8 mouse cellular contexts compared by ENCODE assay signal in the genomic region with DNA sequence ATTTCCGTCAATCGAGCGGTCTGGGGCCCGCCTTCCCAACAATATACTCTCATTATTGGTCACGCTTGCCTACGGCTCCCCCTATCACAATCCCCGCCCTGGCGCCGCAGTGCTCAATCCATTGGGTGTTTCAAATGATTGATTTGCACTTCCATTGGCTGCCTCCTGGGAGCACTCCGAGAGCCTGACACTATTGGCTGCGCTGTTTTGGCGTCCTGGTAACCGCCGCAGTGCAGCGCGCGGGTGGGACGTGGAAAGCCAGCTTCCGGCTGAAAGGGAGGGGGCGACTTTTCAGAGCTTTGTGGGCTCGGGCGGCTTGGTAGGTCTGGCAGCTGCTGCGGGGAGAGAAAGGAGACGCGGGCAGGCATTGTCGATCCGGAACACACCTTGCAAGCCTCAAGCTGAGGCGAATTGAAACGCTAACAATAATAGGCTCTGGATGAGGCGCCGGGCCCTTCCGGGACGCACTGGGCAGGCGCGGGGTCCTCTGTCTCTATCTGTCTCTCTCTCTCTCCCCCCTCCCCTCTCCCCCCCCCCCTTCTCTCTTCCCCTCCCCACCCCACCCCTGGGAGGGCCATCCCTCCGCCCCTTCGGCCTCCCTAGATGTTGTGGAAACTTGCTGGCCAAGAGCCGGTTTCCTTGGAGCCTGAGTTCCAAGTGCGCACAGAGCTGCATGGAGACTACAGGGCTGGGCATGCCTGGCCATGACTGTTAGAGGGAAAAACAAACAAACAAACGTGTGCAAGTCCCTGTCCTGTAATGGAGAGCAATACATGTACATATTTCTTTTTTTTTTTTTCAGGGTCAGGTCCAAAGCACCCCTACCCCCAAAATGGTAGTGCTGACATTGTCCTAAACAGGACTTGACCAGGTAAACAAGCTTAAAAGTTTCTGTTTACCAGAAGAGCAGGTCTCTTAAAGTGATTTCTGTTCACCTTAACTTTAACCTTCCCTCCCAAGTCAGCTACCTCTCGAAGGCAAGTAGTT. TPM values are rescaled to one million over a fixed set of nuclear protein-coding genes. Genes with fewer than 3 reads are reported as not detected.
DNase-seq lines count a peak whose midpoint lies in the region; ATAC-seq and TF ChIP-seq lines count a peak whose summit lies in the region.

No protein-coding gene starts in this region.

- peak; percentile 83 for ATAC-seq in frontal cortex, adult (ENCODE audit: low TSS enrichment)
- ATAC-seq in hematopoietic stem cell, adult 5-6 weeks (replicated peaks in 1 of 2; ENCODE audit: insufficient read depth in 1 of 2, low FRiP score in 2 of 2, low TSS enrichment in 1 of 2, low read depth in 1 of 2, poor library complexity in 2 of 2, severe bottlenecking in 2 of 2) = peak; percentile 78 to 81
- ATAC-seq in lung, embryonic 14.5 days (ENCODE audit: insufficient read depth) = peak; percentile 96
- peak; percentile 80 for ATAC-seq in neutrophil, adult 5-6 weeks (ENCODE audit: extremely low read depth, insufficient number of reproducible peaks, low FRiP score, poor library complexity, severe bottlenecking)

- no peaks in the 10 kb centered on the region for H3K27me3 ChIP-seq in lung, embryonic 14.5 days (ENCODE audit: insufficient read depth, low read length)

- H3K4me1 ChIP-seq in lung, embryonic 14.5 days (ENCODE audit: insufficient read depth) = 0 out of 2 replicates have a peak, but pooled peaks cover 5% of the 10 kb centered on the region

- 2% methylated on average over 41 of the region's 41 CpGs for WGBS in lung, embryonic 14.5 days

- peak; percentile 99 for DNase-seq in Muller cell, postnatal 12 days (ENCODE audit: inconsistent ontology term)
- peak; percentile 100 for DNase-seq in cerebellum, adult 9-11 months
- peak; percentile 99 to 100 for DNase-seq in layer of hippocampus, adult 8-10 months (ENCODE audit: low spot score in 2 of 2)
- peak; percentile 99 for DNase-seq in lung, embryonic 14.5 days
- DNase-seq in thymus, adult 18-20 months = peak; percentile 99 to 100

- peak overlapping the region; percentile 91 for H3K4me3 ChIP-seq in lung, embryonic 14.5 days (ENCODE audit: low read depth, low read length)

- no peak for TF ChIP-seq CTCF in lung, embryonic 14.5 days (IDR thresholded peaks at IDR 0.05; ENCODE audit: low read depth)

- H3K4me2 ChIP-seq in lung, embryonic 14.5 days = peak overlapping the region; percentile 66

- peaks cover 17% of the 10 kb centered on the region for H3K36me3 ChIP-seq in lung, embryonic 14.5 days (ENCODE audit: insufficient read depth)

- no peaks in the 10 kb centered on the region for H3K9me3 ChIP-seq in lung, embryonic 14.5 days (ENCODE audit: low read depth, low read length)

- H3K9ac ChIP-seq in lung, embryonic 14.5 days = peak overlapping the region; percentile 62

- H3K27ac ChIP-seq in lung, embryonic 14.5 days (ENCODE audit: low read depth) = peak overlapping the region; percentile 98

RNA-seq across cellular contexts. Expression of a gene that starts 0.6 kb away (rescaled TPM):
- total RNA-seq in hematopoietic stem cell, adult 5-6 weeks (2017) = 426 and 473 TPM in 2 replicates
- 100 to 1,000 TPM; 303 to 348 (median 313) TPM for total RNA-seq in layer of hippocampus, adult 8-10 months (2022)
- 593 and 610 TPM in 2 replicates for polyA plus RNA-seq in lung, embryonic 14.5 days (2014; fragmentation: Nextera tagmentation; extraction: Ambion mirVana)
- total RNA-seq in neutrophil, adult 5-6 weeks (2017) = 222 and 223 TPM in 2 replicates

RNA-seq across cellular contexts. Expression of a gene that starts 6.5 kb away (rescaled TPM):
- not detected in 2 replicates for total RNA-seq in hematopoietic stem cell, adult 5-6 weeks (2017)
- total RNA-seq in layer of hippocampus, adult 8-10 months (2022) = not detected
- 0.47 TPM in 1 of 2 replicates, not detected in the other for polyA plus RNA-seq in lung, embryonic 14.5 days (2014; fragmentation: Nextera tagmentation; extraction: Ambion mirVana)
- not detected in 2 replicates for total RNA-seq in neutrophil, adult 5-6 weeks (2017)

RNA-seq across cellular contexts. Expression of a gene that starts 9.1 kb away (rescaled TPM):
- 0.81 TPM in 1 of 2 replicates, not detected in the other for total RNA-seq in hematopoietic stem cell, adult 5-6 weeks (2017)
- total RNA-seq in layer of hippocampus, adult 8-10 months (2022) = not detected
- polyA plus RNA-seq in lung, embryonic 14.5 days (2014; fragmentation: Nextera tagmentation; extraction: Ambion mirVana) = not detected in 2 replicates
- not detected in 2 replicates for total RNA-seq in neutrophil, adult 5-6 weeks (2017)

RNA-seq across cellular contexts. Expression of a gene that starts 10.6 kb away (rescaled TPM):
- total RNA-seq in hematopoietic stem cell, adult 5-6 weeks (2017) = not detected in 2 replicates
- total RNA-seq in layer of hippocampus, adult 8-10 months (2022) = under 1 TPM in 2 of 4 experiments, not detected in 2; 0.27 to 0.29 TPM
- not detected in 2 replicates for polyA plus RNA-seq in lung, embryonic 14.5 days (2014; fragmentation: Nextera tagmentation; extraction: Ambion mirVana)
- total RNA-seq in neutrophil, adult 5-6 weeks (2017) = not detected in 2 replicates

RNA-seq across cellular contexts. Expression of a gene that starts 11.5 kb away (rescaled TPM):
- total RNA-seq in hematopoietic stem cell, adult 5-6 weeks (2017) = not detected in 2 replicates
- total RNA-seq in layer of hippocampus, adult 8-10 months (2022) = not detected
- polyA plus RNA-seq in lung, embryonic 14.5 days (2014; fragmentation: Nextera tagmentation; extraction: Ambion mirVana) = not detected in 2 replicates
- total RNA-seq in neutrophil, adult 5-6 weeks (2017) = not detected in 2 replicates

Comparison
In these comparisons a context has a peak if more than half of its experiments do, and no peak if none do; other contexts are left out.
1. Peak in every context shown above with its lines: DNase-seq, ATAC-seq, H3K4me3 ChIP-seq and H3K27ac ChIP-seq.